Mouse (Mus musculus): ENCODE data around the gene Celf2. TPM values are rescaled to one million over a fixed set of nuclear protein-coding genes. Genes with fewer than 3 reads are reported as not detected.

Gene Celf2
- polyA plus RNA-seq, 1 experiment = 17.4 TPM

GRCm38 (mm10) chr2:7242139-7242538 is 267.2 kb downstream of the Celf2 start:
- TF ChIP-seq CTCF (IDR thresholded peaks at IDR 0.05; ENCODE audit: control insufficient read depth, insufficient read depth, insufficient replicate concordance, low read depth, low read length) (no peak), POLR2A (IDR thresholded peaks at IDR 0.05; ENCODE audit: control insufficient read depth, low read depth, low read length) (no peak)
- H3K4me1 ChIP-seq (ENCODE audit: control insufficient read depth, insufficient read depth, low read length) = 0 out of 2 replicates have a peak, but pooled peaks cover 2% of the 10 kb centered on the region
- H3K4me3 ChIP-seq (ENCODE audit: control insufficient read depth, low read depth, low read length) = no peak overlapping the region
- no peaks in the 10 kb centered on the region for H3K27me3 ChIP-seq (ENCODE audit: control insufficient read depth, insufficient read depth, low read length)
- H3K36me3 ChIP-seq (ENCODE audit: control insufficient read depth, insufficient read depth, low read length) = no peaks in the 10 kb centered on the region
- H3K27ac ChIP-seq (ENCODE audit: control insufficient read depth, insufficient read depth, low read depth, low read length) = no peak overlapping the region; the same call in 1 of the 2 replicates

- Histone ChIP-seq H3K4me3 (ENCODE audit: control insufficient read depth, low read depth, low read length) (no peak overlapping the region), H3K4me1 (ENCODE audit: control insufficient read depth, insufficient read depth, low read length) (0 out of 2 replicates have a peak, but pooled peaks cover 2% of the 10 kb centered on the region), H3K27ac (ENCODE audit: control insufficient read depth, insufficient read depth, low read depth, low read length) (peak overlapping the region; percentile 59), H3K36me3 (ENCODE audit: control insufficient read depth, insufficient read depth, low read length) (no peaks in the 10 kb centered on the region), H3K27me3 (ENCODE audit: control insufficient read depth, insufficient read depth, low read length) (no peaks in the 10 kb centered on the region)
- no peak for TF ChIP-seq CTCF (IDR thresholded peaks at IDR 0.05; ENCODE audit: control insufficient read depth, insufficient read depth, insufficient replicate concordance, low read depth, low read length)
- TF ChIP-seq POLR2A (IDR thresholded peaks at IDR 0.05; ENCODE audit: control insufficient read depth, low read depth, low read length) = no peak
These were observed 267.8 kb downstream of the Celf2 start for GRCm38 (mm10) chr2:7241523-7241941.

GRCm38 (mm10) chr2:7237283-7237682 is 272.1 kb downstream of the Celf2 start:
- no peak overlapping the region for H3K4me3 ChIP-seq (ENCODE audit: control insufficient read depth, low read depth, low read length)
- no peak overlapping the region for H3K27ac ChIP-seq (ENCODE audit: control insufficient read depth, insufficient read depth, low read depth, low read length)
- TF ChIP-seq POLR2A (IDR thresholded peaks at IDR 0.05; ENCODE audit: control insufficient read depth, low read depth, low read length) (no peak), CTCF (IDR thresholded peaks at IDR 0.05; ENCODE audit: control insufficient read depth, insufficient read depth, insufficient replicate concordance, low read depth, low read length) (no peak)

GRCm38 (mm10) chr2:7236452-7236851 is 272.9 kb downstream of the Celf2 start:
- no peaks in the 10 kb centered on the region for H3K4me1 ChIP-seq (ENCODE audit: control insufficient read depth, insufficient read depth, low read length)
- H3K36me3 ChIP-seq (ENCODE audit: control insufficient read depth, insufficient read depth, low read length) = no peaks in the 10 kb centered on the region
- H3K27ac ChIP-seq (ENCODE audit: control insufficient read depth, insufficient read depth, low read depth, low read length) = no peak overlapping the region
- H3K4me3 ChIP-seq (ENCODE audit: control insufficient read depth, low read depth, low read length) = no peak overlapping the region
- TF ChIP-seq CTCF (IDR thresholded peaks at IDR 0.05; ENCODE audit: control insufficient read depth, insufficient read depth, insufficient replicate concordance, low read depth, low read length) = no peak
- no peaks in the 10 kb centered on the region for H3K27me3 ChIP-seq (ENCODE audit: control insufficient read depth, insufficient read depth, low read length)

More at GRCm38 (mm10) chr2:7237283-7237682, 272.1 kb downstream of the Celf2 start:
- no peaks in the 10 kb centered on the region for H3K27me3 ChIP-seq (ENCODE audit: control insufficient read depth, insufficient read depth, low read length)
- H3K36me3 ChIP-seq (ENCODE audit: control insufficient read depth, insufficient read depth, low read length) = no peaks in the 10 kb centered on the region
- H3K4me1 ChIP-seq (ENCODE audit: control insufficient read depth, insufficient read depth, low read length) = no peaks in the 10 kb centered on the region

GRCm38 (mm10) chr2:7235059-7235741 is 274.2 kb downstream of the Celf2 start:
- H3K27me3 ChIP-seq (ENCODE audit: control insufficient read depth, insufficient read depth, low read length) = no peaks in the 10 kb centered on the region
- H3K27ac ChIP-seq (ENCODE audit: control insufficient read depth, insufficient read depth, low read depth, low read length) = no peak overlapping the region
- H3K4me1 ChIP-seq (ENCODE audit: control insufficient read depth, insufficient read depth, low read length) = no peaks in the 10 kb centered on the region
- H3K36me3 ChIP-seq (ENCODE audit: control insufficient read depth, insufficient read depth, low read length) = no peaks in the 10 kb centered on the region
- no peak overlapping the region for H3K4me3 ChIP-seq (ENCODE audit: control insufficient read depth, low read depth, low read length)
- TF ChIP-seq POLR2A (IDR thresholded peaks at IDR 0.05; ENCODE audit: control insufficient read depth, low read depth, low read length) = no peak
- TF ChIP-seq CTCF (IDR thresholded peaks at IDR 0.05; ENCODE audit: control insufficient read depth, insufficient read depth, insufficient replicate concordance, low read depth, low read length) = no peak

GRCm38 (mm10) chr2:7234587-7234986 is 274.8 kb downstream of the Celf2 start:
- Histone ChIP-seq H3K4me3 (ENCODE audit: control insufficient read depth, low read depth, low read length) (no peak overlapping the region), H3K27ac (ENCODE audit: control insufficient read depth, insufficient read depth, low read depth, low read length) (no peak overlapping the region), H3K36me3 (ENCODE audit: control insufficient read depth, insufficient read depth, low read length) (no peaks in the 10 kb centered on the region), H3K4me1 (ENCODE audit: control insufficient read depth, insufficient read depth, low read length) (no peaks in the 10 kb centered on the region), H3K27me3 (ENCODE audit: control insufficient read depth, insufficient read depth, low read length) (no peaks in the 10 kb centered on the region)
- no peak for TF ChIP-seq CTCF (IDR thresholded peaks at IDR 0.05; ENCODE audit: control insufficient read depth, insufficient read depth, insufficient replicate concordance, low read depth, low read length)
- TF ChIP-seq POLR2A (IDR thresholded peaks at IDR 0.05; ENCODE audit: control insufficient read depth, low read depth, low read length) = no peak

DNA sequence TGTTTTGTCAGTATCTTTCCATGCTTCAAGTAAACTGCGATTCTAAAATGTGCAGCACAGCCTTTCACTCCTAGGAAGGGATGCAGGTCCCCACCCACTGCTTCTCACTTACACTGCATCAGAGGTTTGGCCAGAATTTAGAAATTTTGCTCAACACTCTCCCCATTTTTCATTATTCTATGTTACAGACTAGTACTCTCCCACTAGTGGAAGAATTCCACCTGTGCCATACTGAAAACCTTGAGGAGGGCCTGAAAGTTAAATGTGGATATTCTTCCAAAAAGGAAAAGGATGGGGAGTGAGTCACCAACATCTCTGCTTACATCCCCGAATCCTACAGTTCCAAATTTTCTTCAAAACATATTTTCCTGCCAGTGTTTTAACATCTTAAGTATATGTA is 276.0 kb downstream of the Celf2 start:
- H3K4me1 ChIP-seq (ENCODE audit: control insufficient read depth, insufficient read depth, low read length) = no peaks in the 10 kb centered on the region
- H3K27ac ChIP-seq (ENCODE audit: control insufficient read depth, insufficient read depth, low read depth, low read length) = no peak overlapping the region
- TF ChIP-seq POLR2A (IDR thresholded peaks at IDR 0.05; ENCODE audit: control insufficient read depth, low read depth, low read length) = no peak
- no peak for TF ChIP-seq CTCF (IDR thresholded peaks at IDR 0.05; ENCODE audit: control insufficient read depth, insufficient read depth, insufficient replicate concordance, low read depth, low read length)
- no peaks in the 10 kb centered on the region for H3K27me3 ChIP-seq (ENCODE audit: control insufficient read depth, insufficient read depth, low read length)
- no peak overlapping the region for H3K4me3 ChIP-seq (ENCODE audit: control insufficient read depth, low read depth, low read length)
- no peaks in the 10 kb centered on the region for H3K36me3 ChIP-seq (ENCODE audit: control insufficient read depth, insufficient read depth, low read length)
